Mouse (Mus musculus) midbrain, embryonic 14.5 days (tissue): Measurements from ENCODE around the gene Ssu72. TPM values are rescaled to one million over a fixed set of nuclear protein-coding genes. Genes with fewer than 3 reads are reported as not detected.

ENCODE experiments used
- ATAC-seq: fragments of 200-750 bp; cut with Nextera tagmentation; 2 replicates; pipeline ENCODE4 v1.8.0; 2017; ENCODE audit warnings: moderate number of reproducible peaks, moderate library complexity; ENCODE audit not compliant: low FRiP score, low TSS enrichment
- DNase-seq: peaks from one replicate; pipeline ENCODE4 v3.0.0-alpha.2; 2015
- H3K27ac ChIP-seq: fragments of 300-500 bp; sonication (generic); replicated peaks from 2 replicates; pipeline ENCODE4 v1.5.1; 2014; ENCODE audit warnings: mild to moderate bottlenecking, low read depth, low read length, moderate library complexity
- H3K27me3 ChIP-seq: fragments of 300-500 bp; sonication (generic); 2 replicates; pipeline ENCODE4 v1.6.1; 2014; ENCODE audit warnings: low read length, control low read depth, mixed read lengths; ENCODE audit not compliant: control insufficient read depth, insufficient read depth
- H3K36me3 ChIP-seq: fragments of 300-500 bp; sonication (generic); 2 replicates; pipeline ENCODE4 v1.6.1; 2014; ENCODE audit warnings: low read length, control low read depth; ENCODE audit not compliant: control insufficient read depth, insufficient read depth
- H3K4me1 ChIP-seq: fragments of 300-500 bp; sonication (generic); 2 replicates; pipeline ENCODE4 v1.6.1; 2014; ENCODE audit warnings: mild to moderate bottlenecking, antibody characterized with exemption, low read length, control low read depth; ENCODE audit not compliant: control insufficient read depth, insufficient read depth
- H3K4me2 ChIP-seq: fragments of 300-500 bp; sonication (generic); 2 replicates; pipeline ENCODE4 v1.6.1; 2014; ENCODE audit warnings: mild to moderate bottlenecking, low read length, moderate library complexity
- H3K4me3 ChIP-seq: fragments of 300-500 bp; sonication (generic); replicated peaks from 2 replicates; pipeline ENCODE4 v1.5.1; 2014; ENCODE audit warnings: low read depth, low read length
- H3K9ac ChIP-seq: fragments of 300-500 bp; sonication (generic); replicated peaks from 2 replicates; pipeline ENCODE4 v1.6.1; 2014; ENCODE audit warnings: mild to moderate bottlenecking, low read length, moderate library complexity
- H3K9me3 ChIP-seq: fragments of 300-500 bp; sonication (generic); 2 replicates; pipeline ENCODE4 v1.6.1; 2016; ENCODE audit warnings: low read length, control low read depth, mixed read lengths; ENCODE audit not compliant: control insufficient read depth
- WGBS: fragments of 180-500 bp; shearing (Covaris S2); extraction: QIAGEN DNeasy Blood & Tissue Kit; methylation state at CpG from one replicate; pipeline ENCODE4 v1.1.7; 2014; 5-methylcytosine and 5-hydroxymethylcytosine counted together
- polyA plus RNA-seq: library from polyadenylated mRNA; unstranded; fragments of >200 nt; fragmentation: Nextera tagmentation; extraction: Ambion mirVana; gene quantifications from 2 replicates; pipeline ENCODE4 v1.2.1, GENCODE M21; 2014

The Ssu72 gene
- polyA plus RNA-seq, 1 experiment from 2014 or later: 162 TPM

GRCm38 (mm10) chr4:155695531-155696062 is 9.0 kb upstream of the Ssu72 start:
- H3K36me3 ChIP-seq: no peaks in the 10 kb centered on the region
- DNase-seq: no peak
- ATAC-seq: no peak
- H3K9me3 ChIP-seq: no peaks in the 10 kb centered on the region
- peaks cover 10% of the 10 kb centered on the region for H3K27me3 ChIP-seq
- no peak overlapping the region for H3K27ac ChIP-seq
- peak overlapping the region; percentile 79 for H3K9ac ChIP-seq
- H3K4me2 ChIP-seq: peak overlapping the region; percentile 82
- 76% methylated on average over 4 of the region's 4 CpGs for WGBS
- H3K4me1 ChIP-seq: peaks cover 15% of the 10 kb centered on the region
- H3K4me3 ChIP-seq: peak overlapping the region; percentile 64

DNA sequence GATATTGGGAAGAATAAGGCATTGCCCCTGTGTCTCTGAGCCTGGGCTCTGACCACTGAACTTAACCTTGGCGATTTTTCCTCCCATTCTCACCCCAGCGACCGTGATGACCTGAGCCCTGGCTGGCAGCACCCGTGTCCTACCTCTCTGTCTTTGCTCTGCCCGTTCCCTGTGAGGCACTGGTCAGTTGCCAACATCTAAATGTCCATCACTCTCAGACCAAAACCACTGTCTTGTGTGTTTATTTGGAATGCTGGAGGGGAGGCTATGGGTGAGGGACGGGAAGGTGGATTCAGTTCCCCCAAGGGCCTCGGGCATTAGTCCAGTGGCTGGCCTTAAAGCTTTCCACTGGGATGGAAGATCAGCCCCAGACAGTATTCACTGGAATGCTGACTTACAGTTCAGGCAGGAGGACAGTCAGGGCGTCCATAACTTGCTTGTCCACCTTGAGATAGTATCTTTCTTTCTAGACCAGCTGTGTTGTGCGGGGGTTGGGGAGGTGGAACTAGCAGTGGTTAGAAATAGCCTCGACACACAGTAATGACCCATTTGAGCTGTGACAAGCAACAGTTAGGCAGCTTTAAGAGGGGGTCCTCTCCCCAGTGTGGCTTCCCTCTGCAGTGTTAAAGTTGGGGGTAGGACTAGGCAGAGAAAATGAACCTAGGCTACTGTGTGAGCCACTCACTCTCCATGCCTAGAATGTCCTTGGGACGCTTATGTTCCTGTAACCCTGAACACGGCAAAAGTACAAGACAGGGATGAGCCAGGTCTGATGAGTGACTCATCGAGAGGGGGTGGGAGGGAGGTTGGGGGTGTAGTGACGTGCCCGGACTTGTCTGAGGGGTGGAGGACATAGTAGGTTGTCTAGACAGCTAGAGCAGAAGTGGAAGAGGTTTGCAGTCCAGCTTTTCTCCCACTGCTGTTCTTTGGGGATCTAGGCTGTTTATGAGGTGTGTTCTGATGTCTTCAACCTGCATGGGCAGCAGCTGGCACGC is 8.0 kb upstream of the Ssu72 start:
- H3K9me3 ChIP-seq: no peaks in the 10 kb centered on the region
- no peaks in the 10 kb centered on the region for H3K36me3 ChIP-seq
- peak overlapping the region; percentile 79; the same call in 1 of the 2 replicates for H3K9ac ChIP-seq
- 78% methylated on average over 16 of the region's 16 CpGs for WGBS
- no peak overlapping the region; the same call in 1 of the 2 replicates for H3K4me3 ChIP-seq
- no peak for ATAC-seq
- DNase-seq: no peak
- H3K27me3 ChIP-seq: peaks cover 10% of the 10 kb centered on the region
- peak overlapping the region; percentile 82 for H3K4me2 ChIP-seq
- peaks cover 15% of the 10 kb centered on the region for H3K4me1 ChIP-seq
- H3K27ac ChIP-seq: no peak overlapping the region

- peak; percentile 62 for DNase-seq
- ATAC-seq: no peak
- H3K4me2 ChIP-seq: no peak overlapping the region
- H3K4me1 ChIP-seq: peaks cover 16% of the 10 kb centered on the region
- H3K27me3 ChIP-seq: peaks cover 6% of the 10 kb centered on the region
- H3K36me3 ChIP-seq: no peaks in the 10 kb centered on the region
- no peak overlapping the region for H3K4me3 ChIP-seq
- H3K9me3 ChIP-seq: no peaks in the 10 kb centered on the region
- H3K27ac ChIP-seq: no peak overlapping the region
- H3K9ac ChIP-seq: no peak overlapping the region
These were observed 4.2 kb upstream of the Ssu72 start for GRCm38 (mm10) chr4:155700425-155700824.

- H3K4me2 ChIP-seq: no peak overlapping the region
- no peak overlapping the region for H3K4me3 ChIP-seq
- no peak overlapping the region for H3K9ac ChIP-seq
- H3K27ac ChIP-seq: no peak overlapping the region
- H3K36me3 ChIP-seq: no peaks in the 10 kb centered on the region
- DNase-seq: no peak
- peaks cover 17% of the 10 kb centered on the region for H3K4me1 ChIP-seq
- ATAC-seq: no peak
- WGBS: 98% methylated on average over 4 of the region's 4 CpGs
- no peaks in the 10 kb centered on the region for H3K27me3 ChIP-seq
- no peaks in the 10 kb centered on the region for H3K9me3 ChIP-seq
These were observed 1.1 kb upstream of the Ssu72 start for GRCm38 (mm10) chr4:155703425-155703929.

DNA sequence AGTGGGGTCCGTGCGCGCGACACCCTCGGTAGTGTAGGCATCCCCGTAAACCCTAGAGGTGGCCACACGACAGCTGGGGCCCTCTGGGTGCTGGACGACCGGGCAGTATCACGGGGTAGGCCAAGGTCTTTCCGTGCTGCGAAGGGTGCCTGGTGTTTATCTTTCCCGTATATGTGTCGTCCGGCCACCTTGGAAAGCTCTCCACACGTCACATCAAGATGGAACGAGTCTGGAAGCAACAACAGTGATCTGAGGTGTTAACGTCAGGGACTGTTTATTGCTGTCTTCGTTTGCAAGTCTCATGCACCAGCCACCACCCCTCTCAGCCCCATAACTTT is 961 bp downstream of the Ssu72 start:
- H3K27me3 ChIP-seq: no peaks in the 10 kb centered on the region
- ATAC-seq (no peak), DNase-seq (no peak)
- H3K9ac ChIP-seq: peak overlapping the region; percentile 82
- peak overlapping the region; percentile 94 for H3K27ac ChIP-seq
- H3K4me3 ChIP-seq: peak overlapping the region; percentile 94
- no peaks in the 10 kb centered on the region for H3K9me3 ChIP-seq
- no peaks in the 10 kb centered on the region for H3K36me3 ChIP-seq
- WGBS: under 1% methylated on average over 19 of the region's 19 CpGs
- peak overlapping the region; percentile 75 for H3K4me2 ChIP-seq
- peaks cover 17% of the 10 kb centered on the region for H3K4me1 ChIP-seq

DNA sequence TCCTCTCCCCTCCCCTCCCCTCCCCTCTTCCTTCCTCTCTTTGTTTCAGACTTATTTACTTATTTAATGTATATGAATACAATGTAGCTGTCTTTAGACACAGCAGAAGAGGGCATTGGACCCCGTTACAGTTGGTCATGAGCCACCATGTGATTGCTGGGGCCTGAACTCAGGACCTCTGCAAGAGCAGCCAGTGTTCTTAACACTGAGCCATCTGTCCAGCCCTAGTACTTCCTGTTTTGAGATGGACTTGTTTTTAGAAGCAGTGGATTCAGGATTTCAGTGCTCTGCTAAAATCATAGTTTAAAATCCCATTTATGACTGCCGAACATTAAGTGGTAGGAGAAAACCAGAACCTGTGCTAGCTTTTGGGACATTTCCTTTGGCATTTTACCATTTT is 4.0 kb downstream of the Ssu72 start:
- Histone ChIP-seq H3K27ac (no peak overlapping the region), H3K9me3 (no peaks in the 10 kb centered on the region), H3K4me3 (no peak overlapping the region), H3K4me1 (peaks cover 17% of the 10 kb centered on the region), H3K27me3 (no peaks in the 10 kb centered on the region), H3K36me3 (no peaks in the 10 kb centered on the region), H3K9ac (no peak overlapping the region), H3K4me2 (no peak overlapping the region)
- 92% methylated on average over 2 of the region's 2 CpGs for WGBS
- DNase-seq (no peak), ATAC-seq (no peak)

DNA sequence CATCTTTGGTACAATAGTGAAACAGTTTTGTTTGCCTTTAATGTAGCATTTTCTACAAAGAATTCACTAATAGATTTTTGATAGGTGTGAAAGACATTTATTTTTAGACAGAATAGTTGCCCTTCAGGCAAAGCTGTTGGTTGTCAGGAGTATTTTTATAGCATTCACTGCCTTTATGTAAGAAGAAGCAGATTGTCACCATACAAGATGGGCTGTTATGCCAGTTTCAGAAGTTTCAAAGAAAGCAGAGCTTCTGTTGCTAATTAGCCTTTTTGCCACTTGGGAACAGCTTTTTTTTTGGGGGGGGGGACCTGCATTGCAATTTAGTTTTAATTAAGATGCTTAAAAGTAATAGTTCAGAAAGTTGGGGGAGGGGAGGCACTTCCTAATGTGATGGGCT is 4.4 kb downstream of the Ssu72 start:
- no peak for ATAC-seq
- H3K4me3 ChIP-seq: no peak overlapping the region
- no peaks in the 10 kb centered on the region for H3K27me3 ChIP-seq
- H3K9ac ChIP-seq: no peak overlapping the region
- DNase-seq: no peak
- H3K9me3 ChIP-seq: no peaks in the 10 kb centered on the region
- peaks cover 17% of the 10 kb centered on the region for H3K4me1 ChIP-seq
- no peaks in the 10 kb centered on the region for H3K36me3 ChIP-seq
- no peak overlapping the region for H3K27ac ChIP-seq
- H3K4me2 ChIP-seq: no peak overlapping the region

DNA sequence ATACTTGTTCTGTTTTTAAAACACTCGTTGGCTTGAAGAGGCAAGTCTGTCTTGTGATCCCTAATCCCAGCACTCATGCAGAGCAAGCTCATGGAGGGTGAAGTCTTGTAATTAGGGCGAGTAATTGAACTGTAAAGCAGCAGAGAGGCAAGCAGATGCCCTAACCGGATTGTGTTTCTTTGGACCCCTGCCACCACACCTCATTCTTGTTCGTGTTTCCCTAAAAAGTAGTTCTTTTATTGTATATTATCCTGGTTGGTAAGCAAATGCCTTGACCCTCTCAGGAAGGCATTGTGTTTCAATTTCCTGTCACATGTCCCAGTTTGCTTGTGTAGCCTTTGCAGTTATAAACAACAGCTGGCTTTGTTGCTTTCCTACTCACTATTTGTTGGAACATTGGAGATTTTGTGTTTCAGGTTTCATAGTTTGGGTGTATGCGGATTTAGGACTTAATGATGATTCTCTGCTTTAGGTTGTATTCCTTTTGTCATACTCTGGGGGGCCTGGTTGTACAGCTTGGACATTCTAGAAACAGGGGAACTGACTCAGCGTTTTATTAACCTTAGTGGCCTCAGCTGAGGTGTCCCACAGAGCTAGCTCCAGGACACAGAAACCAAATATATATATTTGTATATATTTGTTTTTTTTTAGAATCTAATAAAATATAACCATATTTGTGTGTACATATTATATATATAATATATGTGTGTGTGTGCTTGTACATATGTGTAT is 6.1 kb downstream of the Ssu72 start:
- no peaks in the 10 kb centered on the region for H3K27me3 ChIP-seq
- WGBS: 66% methylated on average over 6 of the region's 6 CpGs
- H3K27ac ChIP-seq: no peak overlapping the region
- no peaks in the 10 kb centered on the region for H3K9me3 ChIP-seq
- H3K36me3 ChIP-seq: peaks cover 4% of the 10 kb centered on the region
- no peak for ATAC-seq
- H3K4me2 ChIP-seq: no peak overlapping the region
- no peak overlapping the region for H3K9ac ChIP-seq
- no peak for DNase-seq
- no peak overlapping the region for H3K4me3 ChIP-seq
- H3K4me1 ChIP-seq: peaks cover 13% of the 10 kb centered on the region
